Comparison of ENCODE assay signal across 29 mouse cellular contexts in the genomic region with DNA sequence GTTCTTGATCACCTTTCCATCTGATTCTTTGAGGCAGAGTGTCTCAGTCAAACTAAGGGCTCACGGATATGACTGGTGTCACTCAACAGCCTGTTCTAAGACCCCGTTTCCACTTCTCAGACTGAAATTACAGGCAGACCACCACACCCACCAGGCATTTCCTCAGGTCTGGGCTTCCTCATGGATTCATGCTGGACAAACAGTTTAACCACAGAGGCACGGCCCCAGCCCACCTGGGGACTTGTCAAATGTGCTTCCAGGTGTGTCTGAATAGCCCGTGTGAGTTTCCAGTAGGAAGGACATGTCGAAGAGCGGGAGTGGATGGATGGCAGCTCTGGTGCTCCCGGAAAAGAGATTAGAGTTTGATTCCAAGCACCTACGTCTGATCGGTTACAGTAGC. TPM values are rescaled to one million over a fixed set of nuclear protein-coding genes. Genes with fewer than 3 reads are reported as not detected.
"Had no signal": no experiment of that assay in that cellular context is flagged by ENCODE, and none has a peak within 500 bp of the region (broad histone marks: within the 10 kb centered on the region; RNA-seq: fewer than 3 reads in every experiment).

No protein-coding gene starts in this region.

- H3K4me1 ChIP-seq: heart, embryonic 12.5 days; hindbrain, embryonic 12.5 days; intestine, embryonic 15.5 days; limb, embryonic 10.5 days; limb, embryonic 12.5 days; liver, embryonic 13.5 days had no signal

- H3K9ac ChIP-seq: heart, embryonic 12.5 days; hindbrain, embryonic 12.5 days; hindbrain, embryonic 14.5 days; intestine, embryonic 15.5 days; limb, embryonic 12.5 days; liver, embryonic 13.5 days had no signal

- H3K4me2 ChIP-seq: heart, embryonic 12.5 days; hindbrain, embryonic 12.5 days; hindbrain, embryonic 14.5 days; intestine, embryonic 15.5 days; limb, embryonic 12.5 days; liver, embryonic 11.5 days; liver, embryonic 13.5 days had no signal

- H3K36me3 ChIP-seq: heart, embryonic 12.5 days; intestine, embryonic 15.5 days; liver, embryonic 13.5 days had no signal

- H3K27me3 ChIP-seq: heart, embryonic 12.5 days; hindbrain, embryonic 12.5 days; intestine, embryonic 15.5 days; limb, embryonic 12.5 days; liver, embryonic 13.5 days had no signal

- H3K4me3 ChIP-seq: heart, embryonic 12.5 days; hindbrain, embryonic 10.5 days; hindbrain, embryonic 12.5 days; intestine, embryonic 15.5 days; layer of hippocampus, adult 2 months; left cerebral cortex, adult 2 months; limb, embryonic 10.5 days; limb, embryonic 12.5 days; liver, embryonic 13.5 days had no signal

- DNase-seq: gastrocnemius, postnatal 25 days; heart, adult 18-20 months; heart, postnatal 10 days; heart, postnatal 4 days; kidney, adult 18-20 months; kidney, adult 8-10 months; kidney, postnatal 10 days; kidney, postnatal 25 days; kidney, postnatal 4 days; liver; liver, embryonic 13.5 days had no signal

- H3K9me3 ChIP-seq: hindbrain, embryonic 10.5 days; hindbrain, embryonic 12.5 days; intestine, embryonic 15.5 days; limb, embryonic 10.5 days; limb, embryonic 12.5 days; liver, embryonic 13.5 days had no signal

- ATAC-seq: hindbrain, embryonic 16.5 days; inflammation-experienced regulatory T-cells, adult 6 months; intestine, embryonic 15.5 days; intestine, postnatal 0 days had no signal

- H3K27ac ChIP-seq: hindbrain, embryonic 10.5 days; hindbrain, embryonic 12.5 days; hindbrain, embryonic 14.5 days; intestine, embryonic 15.5 days; layer of hippocampus, adult 2 months; left cerebral cortex, adult 2 months; limb, embryonic 10.5 days; limb, embryonic 12.5 days; liver, embryonic 13.5 days had no signal

RNA-seq across cellular contexts. Expression of a gene that starts 17.0 kb away (rescaled TPM):
- total RNA-seq: granulocyte monocyte progenitor cell, adult 5-6 weeks had no signal
- polyA plus RNA-seq: inflammation-experienced regulatory T-cells, adult 6 months; liver, embryonic 13.5 days had no signal

RNA-seq across cellular contexts. Expression of a gene that starts 40.7 kb away (rescaled TPM):
- total RNA-seq: gastrocnemius, adult 18-20 months; gastrocnemius, adult 8-10 months; gastrocnemius, postnatal 25 days; gastrocnemius, postnatal 4 days; granulocyte monocyte progenitor cell, adult 5-6 weeks; heart, adult 18-20 months; heart, postnatal 10 days; heart, postnatal 25 days had no signal
- polyA plus RNA-seq: inflammation-experienced regulatory T-cells, adult 6 months had no signal
